Mouse (Mus musculus) hindbrain, embryonic 12.5 days (tissue): ENCODE data around the gene Abhd6. TPM values are rescaled to one million over a fixed set of nuclear protein-coding genes. Genes with fewer than 3 reads are reported as not detected.

ENCODE experiments used
- ATAC-seq: fragments of 200-750 bp; cut with Nextera tagmentation; 2 replicates; pipeline ENCODE4 v1.8.0; 2017; ENCODE audit warnings: moderate TSS enrichment; ENCODE audit not compliant: low FRiP score
- H3K27ac ChIP-seq: fragments of 300-500 bp; sonication (generic); 2 replicates; pipeline ENCODE4 v1.5.1; 2016; ENCODE audit warnings: mild to moderate bottlenecking
- H3K27me3 ChIP-seq: fragments of 300-500 bp; sonication (generic); 2 replicates; pipeline ENCODE4 v1.6.1; 2016; ENCODE audit warnings: mild to moderate bottlenecking
- H3K36me3 ChIP-seq: fragments of 300-500 bp; sonication (generic); 2 replicates; pipeline ENCODE4 v1.6.1; 2016; ENCODE audit warnings: mild to moderate bottlenecking
- H3K4me1 ChIP-seq: fragments of 300-500 bp; sonication (generic); 2 replicates; pipeline ENCODE4 v1.6.1; 2016
- H3K4me2 ChIP-seq: fragments of 300-500 bp; sonication (generic); replicated peaks from 2 replicates; pipeline ENCODE4 v1.6.1; 2016; ENCODE audit warnings: mild to moderate bottlenecking
- H3K4me3 ChIP-seq: fragments of 300-500 bp; sonication (generic); 2 replicates; pipeline ENCODE4 v1.5.1; 2016; ENCODE audit warnings: mild to moderate bottlenecking
- H3K9ac ChIP-seq: fragments of 300-500 bp; sonication (generic); 2 replicates; pipeline ENCODE4 v1.6.1; 2016; ENCODE audit warnings: mild to moderate bottlenecking, moderate library complexity
- H3K9me3 ChIP-seq: fragments of 300-500 bp; sonication (generic); replicated peaks from 2 replicates; pipeline ENCODE4 v1.6.1; 2016; ENCODE audit warnings: mild to moderate bottlenecking
- WGBS: fragments of 180-500 bp; shearing (Covaris S2); methylation state at CpG from one replicate; pipeline ENCODE4 v1.1.7; 2016; 5-methylcytosine and 5-hydroxymethylcytosine counted together
- polyA plus RNA-seq: library from polyadenylated mRNA; unstranded; fragments of >200 nt; fragmentation: Nextera tagmentation; extraction: Ambion mirVana; gene quantifications from 2 replicates; pipeline ENCODE4 v1.2.1, GENCODE M21; 2016

Gene Abhd6
- polyA plus RNA-seq, 1 experiment from 2014 or later, result 19.5 TPM

GRCm38 (mm10) chr14:8038791-8039448 lies 36.2 kb downstream of the Abhd6 start:
- Histone ChIP-seq H3K9me3 (no peaks in the 10 kb centered on the region), H3K27me3 (no peaks in the 10 kb centered on the region), H3K4me3 (no peak overlapping the region), H3K9ac (no peak overlapping the region), H3K27ac (no peak overlapping the region), H3K36me3 (no peaks in the 10 kb centered on the region), H3K4me1 (no peaks in the 10 kb centered on the region), H3K4me2 (no peak overlapping the region)
- ATAC-seq, result no peak
- WGBS, result 84% methylated on average over 7 of the region's 7 CpGs

GRCm38 (mm10) chr14:8040179-8040578 lies 37.5 kb downstream of the Abhd6 start:
- no peaks in the 10 kb centered on the region for H3K27me3 ChIP-seq
- H3K4me2 ChIP-seq, result no peak overlapping the region
- 85% methylated on average over 3 of the region's 3 CpGs for WGBS
- H3K9ac ChIP-seq, result no peak overlapping the region
- no peak for ATAC-seq
- no peaks in the 10 kb centered on the region for H3K9me3 ChIP-seq
- H3K4me3 ChIP-seq, result no peak overlapping the region
- H3K27ac ChIP-seq, result no peak overlapping the region
- H3K36me3 ChIP-seq, result no peaks in the 10 kb centered on the region
- no peaks in the 10 kb centered on the region for H3K4me1 ChIP-seq

GRCm38 (mm10) chr14:8040911-8041678 lies 38.4 kb downstream of the Abhd6 start:
- Histone ChIP-seq H3K27me3 (no peaks in the 10 kb centered on the region), H3K4me3 (no peak overlapping the region), H3K4me1 (no peaks in the 10 kb centered on the region), H3K9me3 (no peaks in the 10 kb centered on the region), H3K4me2 (no peak overlapping the region), H3K9ac (no peak overlapping the region), H3K27ac (no peak overlapping the region), H3K36me3 (peaks cover 3% of the 10 kb centered on the region; the same call in 1 of the 2 replicates)
- ATAC-seq, result no peak
- WGBS, result 84% methylated on average over 12 of the region's 12 CpGs

GRCm38 (mm10) chr14:8042120-8042519 lies 39.4 kb downstream of the Abhd6 start:
- no peaks in the 10 kb centered on the region for H3K9me3 ChIP-seq
- H3K4me3 ChIP-seq, result no peak overlapping the region
- WGBS, result 81% methylated on average over 2 of the region's 2 CpGs
- no peaks in the 10 kb centered on the region for H3K27me3 ChIP-seq
- ATAC-seq, result no peak
- peaks cover 10% of the 10 kb centered on the region for H3K36me3 ChIP-seq
- no peak overlapping the region for H3K27ac ChIP-seq
- H3K4me2 ChIP-seq, result no peak overlapping the region
- H3K9ac ChIP-seq, result no peak overlapping the region
- no peaks in the 10 kb centered on the region for H3K4me1 ChIP-seq

GRCm38 (mm10) chr14:8042577-8042976 lies 39.9 kb downstream of the Abhd6 start:
- Histone ChIP-seq H3K9me3 (no peaks in the 10 kb centered on the region), H3K27me3 (no peaks in the 10 kb centered on the region), H3K9ac (no peak overlapping the region), H3K4me1 (no peaks in the 10 kb centered on the region), H3K4me2 (no peak overlapping the region), H3K27ac (no peak overlapping the region), H3K36me3 (peaks cover 12% of the 10 kb centered on the region), H3K4me3 (no peak overlapping the region)
- no peak for ATAC-seq
- 91% methylated on average over 9 of the region's 9 CpGs for WGBS

GRCm38 (mm10) chr14:8044330-8044729 lies 41.6 kb downstream of the Abhd6 start:
- H3K36me3 ChIP-seq, result peaks cover 22% of the 10 kb centered on the region
- no peaks in the 10 kb centered on the region for H3K27me3 ChIP-seq
- no peak overlapping the region for H3K27ac ChIP-seq
- no peaks in the 10 kb centered on the region for H3K9me3 ChIP-seq
- H3K9ac ChIP-seq, result no peak overlapping the region
- ATAC-seq, result no peak
- no peak overlapping the region for H3K4me2 ChIP-seq
- H3K4me3 ChIP-seq, result no peak overlapping the region
- 70% methylated on average over 8 of the region's 8 CpGs for WGBS
- H3K4me1 ChIP-seq, result no peaks in the 10 kb centered on the region

GRCm38 (mm10) chr14:8044786-8045185 lies 42.1 kb downstream of the Abhd6 start:
- Histone ChIP-seq H3K4me1 (no peaks in the 10 kb centered on the region), H3K27me3 (no peaks in the 10 kb centered on the region), H3K9me3 (no peaks in the 10 kb centered on the region), H3K36me3 (peaks cover 25% of the 10 kb centered on the region), H3K9ac (no peak overlapping the region), H3K4me3 (no peak overlapping the region), H3K4me2 (no peak overlapping the region), H3K27ac (no peak overlapping the region)
- WGBS, result 82% methylated on average over 6 of the region's 6 CpGs
- ATAC-seq, result no peak

GRCm38 (mm10) chr14:8045187-8045846 lies 42.6 kb downstream of the Abhd6 start:
- H3K4me3 ChIP-seq, result no peak overlapping the region
- no peak overlapping the region for H3K4me2 ChIP-seq
- no peak for ATAC-seq
- H3K36me3 ChIP-seq, result peaks cover 29% of the 10 kb centered on the region
- no peak overlapping the region for H3K27ac ChIP-seq
- H3K4me1 ChIP-seq, result no peaks in the 10 kb centered on the region
- no peak overlapping the region for H3K9ac ChIP-seq
- 86% methylated on average over 11 of the region's 11 CpGs for WGBS
- no peaks in the 10 kb centered on the region for H3K9me3 ChIP-seq
- H3K27me3 ChIP-seq, result no peaks in the 10 kb centered on the region

- Histone ChIP-seq H3K4me3 (no peak overlapping the region), H3K9me3 (no peaks in the 10 kb centered on the region), H3K4me2 (no peak overlapping the region), H3K27ac (no peak overlapping the region), H3K36me3 (peaks cover 33% of the 10 kb centered on the region), H3K27me3 (no peaks in the 10 kb centered on the region), H3K9ac (no peak overlapping the region), H3K4me1 (no peaks in the 10 kb centered on the region)
- no peak for ATAC-seq
- WGBS, result 96% methylated on average over 6 of the region's 6 CpGs
Observed at GRCm38 (mm10) chr14:8046839-8047238, 44.1 kb downstream of the Abhd6 start.

GRCm38 (mm10) chr14:8049334-8049733 lies 46.6 kb downstream of the Abhd6 start:
- 88% methylated on average over 10 of the region's 10 CpGs for WGBS
- H3K4me3 ChIP-seq, result no peak overlapping the region
- no peaks in the 10 kb centered on the region for H3K9me3 ChIP-seq
- no peak overlapping the region for H3K9ac ChIP-seq
- H3K4me2 ChIP-seq, result no peak overlapping the region
- no peak for ATAC-seq
- H3K4me1 ChIP-seq, result no peaks in the 10 kb centered on the region
- H3K27me3 ChIP-seq, result no peaks in the 10 kb centered on the region
- peaks cover 33% of the 10 kb centered on the region for H3K36me3 ChIP-seq
- no peak overlapping the region for H3K27ac ChIP-seq

- no peak overlapping the region for H3K4me2 ChIP-seq
- 0 out of 2 replicates have a peak, but pooled peaks cover 3% of the 10 kb centered on the region for H3K4me1 ChIP-seq
- ATAC-seq, result no peak
- H3K9ac ChIP-seq, result no peak overlapping the region
- 89% methylated on average over 2 of the region's 2 CpGs for WGBS
- no peak overlapping the region for H3K27ac ChIP-seq
- no peaks in the 10 kb centered on the region for H3K9me3 ChIP-seq
- H3K4me3 ChIP-seq, result no peak overlapping the region
- no peaks in the 10 kb centered on the region for H3K27me3 ChIP-seq
- H3K36me3 ChIP-seq, result peaks cover 33% of the 10 kb centered on the region
Observed at GRCm38 (mm10) chr14:8051869-8052268, 49.2 kb downstream of the Abhd6 start.

GRCm38 (mm10) chr14:8052661-8053060 lies 50.0 kb downstream of the Abhd6 start:
- H3K27me3 ChIP-seq, result no peaks in the 10 kb centered on the region
- no peak overlapping the region for H3K4me2 ChIP-seq
- H3K4me3 ChIP-seq, result no peak overlapping the region
- WGBS, result 98% methylated on average over 7 of the region's 7 CpGs
- H3K36me3 ChIP-seq, result peaks cover 27% of the 10 kb centered on the region
- H3K9ac ChIP-seq, result no peak overlapping the region
- no peaks in the 10 kb centered on the region for H3K9me3 ChIP-seq
- 0 out of 2 replicates have a peak, but pooled peaks cover 3% of the 10 kb centered on the region for H3K4me1 ChIP-seq
- no peak overlapping the region for H3K27ac ChIP-seq
- ATAC-seq, result no peak
